In genomic region chr13:93787647-93788046, GRCm38 (mm10) we compare ENCODE assay signal across 11 mouse cellular contexts. TPM values are rescaled to one million over a fixed set of nuclear protein-coding genes. Genes with fewer than 3 reads are reported as not detected.
DNase-seq lines count a peak whose midpoint lies in the region; ATAC-seq lines count a peak whose summit lies in the region.
"Had no signal": no experiment of that assay in that cellular context is flagged by ENCODE, and none has a peak within 500 bp of the region (broad histone marks: within the 10 kb centered on the region; RNA-seq: fewer than 3 reads in every experiment).

No protein-coding gene starts in this region.

- no peak overlapping the region for H3K9ac ChIP-seq in embryonic facial prominence, embryonic 13.5 days
- H3K9ac ChIP-seq in forebrain, embryonic 16.5 days (replicated peaks; ENCODE audit: low read depth, low read length) = no peak overlapping the region
- H3K9ac ChIP-seq: liver, embryonic 15.5 days; neural tube, embryonic 12.5 days had no signal

- no peak overlapping the region for H3K4me2 ChIP-seq in embryonic facial prominence, embryonic 13.5 days
- no peak overlapping the region for H3K4me2 ChIP-seq in forebrain, embryonic 16.5 days (ENCODE audit: low read length)
- H3K4me2 ChIP-seq: liver, embryonic 15.5 days; neural tube, embryonic 12.5 days had no signal

- DNase-seq in embryonic facial prominence, embryonic 10.5 days (ENCODE audit: low spot score) = no peak
- DNase-seq in layer of hippocampus, adult 11-12 months (ENCODE audit: low spot score) = peak; percentile 71
- no peak for DNase-seq in layer of hippocampus, adult 9-10 months (ENCODE audit: low spot score)
- peak; percentile 28 for DNase-seq in adipocyte (ENCODE audit: low spot score)
- DNase-seq in frontal cortex, postnatal 25 days (ENCODE audit: low spot score in 2 of 2) = no peak
- DNase-seq: gastrocnemius, postnatal 25 days had no signal

- no peaks in the 10 kb centered on the region for H3K9me3 ChIP-seq in embryonic facial prominence, embryonic 13.5 days
- H3K9me3 ChIP-seq in embryonic facial prominence, embryonic 10.5 days = no peaks in the 10 kb centered on the region
- H3K9me3 ChIP-seq in forebrain, embryonic 16.5 days (ENCODE audit: control insufficient read depth, low read length) = no peaks in the 10 kb centered on the region
- H3K9me3 ChIP-seq: liver, embryonic 15.5 days; neural tube, embryonic 12.5 days had no signal

- peaks cover 10% of the 10 kb centered on the region for H3K4me1 ChIP-seq in embryonic facial prominence, embryonic 13.5 days
- H3K4me1 ChIP-seq in embryonic facial prominence, embryonic 10.5 days = no peaks in the 10 kb centered on the region
- H3K4me1 ChIP-seq in forebrain, embryonic 16.5 days (replicated peaks; ENCODE audit: control insufficient read depth, insufficient read depth, low read length) = peaks cover 9% of the 10 kb centered on the region
- H3K4me1 ChIP-seq: liver, embryonic 15.5 days; neural tube, embryonic 12.5 days had no signal

- no peak for ATAC-seq in embryonic facial prominence, embryonic 13.5 days (ENCODE audit: insufficient number of reproducible peaks, insufficient read depth, low FRiP score, low TSS enrichment, low read depth)
- ATAC-seq in forebrain, embryonic 16.5 days = peak; percentile 73
- ATAC-seq in megakaryocyte, adult 5-6 weeks (ENCODE audit: poor library complexity, severe bottlenecking) = no peak

- WGBS in embryonic facial prominence, embryonic 13.5 days = 42% methylated on average over 8 of the region's 8 CpGs
- 83% methylated on average over 8 of the region's 8 CpGs for WGBS in embryonic facial prominence, embryonic 10.5 days
- WGBS in forebrain, embryonic 16.5 days = 41% methylated on average over 8 of the region's 8 CpGs

- H3K4me3 ChIP-seq in embryonic facial prominence, embryonic 13.5 days = no peak overlapping the region
- H3K4me3 ChIP-seq in embryonic facial prominence, embryonic 10.5 days = no peak overlapping the region
- no peak overlapping the region for H3K4me3 ChIP-seq in forebrain, embryonic 16.5 days (replicated peaks; ENCODE audit: low read length)
- H3K4me3 ChIP-seq: liver, embryonic 15.5 days; neural tube, embryonic 12.5 days had no signal

- H3K27me3 ChIP-seq in embryonic facial prominence, embryonic 13.5 days = no peaks in the 10 kb centered on the region
- H3K27me3 ChIP-seq in embryonic facial prominence, embryonic 10.5 days (replicated peaks; ENCODE audit: low read depth, poor library complexity, severe bottlenecking) = no peaks in the 10 kb centered on the region
- no peaks in the 10 kb centered on the region for H3K27me3 ChIP-seq in forebrain, embryonic 16.5 days (replicated peaks; ENCODE audit: control insufficient read depth, insufficient read depth, low read length)
- H3K27me3 ChIP-seq: liver, embryonic 15.5 days; neural tube, embryonic 12.5 days had no signal

- H3K27ac ChIP-seq in embryonic facial prominence, embryonic 13.5 days = 0 out of 2 replicates have a peak overlapping the region, but pooled peaks have one; percentile 7
- H3K27ac ChIP-seq in embryonic facial prominence, embryonic 10.5 days (replicated peaks) = no peak overlapping the region
- H3K27ac ChIP-seq in forebrain, embryonic 16.5 days (ENCODE audit: low read length) = no peak overlapping the region
- H3K27ac ChIP-seq: liver, embryonic 15.5 days; neural tube, embryonic 12.5 days had no signal

- no peaks in the 10 kb centered on the region for H3K36me3 ChIP-seq in embryonic facial prominence, embryonic 13.5 days
- no peaks in the 10 kb centered on the region for H3K36me3 ChIP-seq in embryonic facial prominence, embryonic 10.5 days (replicated peaks)
- no peaks in the 10 kb centered on the region for H3K36me3 ChIP-seq in forebrain, embryonic 16.5 days (ENCODE audit: control insufficient read depth, insufficient read depth)
- H3K36me3 ChIP-seq: liver, embryonic 15.5 days; neural tube, embryonic 12.5 days had no signal

RNA-seq across cellular contexts. Expression of gene Arsb, which starts 16.2 kb away (rescaled TPM):
- 11.9 and 14.1 TPM in 2 replicates for polyA plus RNA-seq in embryonic facial prominence, embryonic 13.5 days (2015; fragmentation: Nextera tagmentation; extraction: Ambion mirVana)
- 4.3 and 5.4 TPM in 2 replicates for polyA plus RNA-seq in embryonic facial prominence, embryonic 10.5 days (2016; fragmentation: Nextera tagmentation; extraction: Ambion mirVana)
- polyA plus RNA-seq in forebrain, embryonic 16.5 days (2015; fragmentation: Nextera tagmentation; extraction: Ambion mirVana) = 9.7 and 10.2 TPM in 2 replicates
- total RNA-seq in megakaryocyte, adult 5-6 weeks (2015) = 94.6 and 95.0 TPM in 2 replicates
- total RNA-seq in megakaryocyte, adult 5-6 weeks (2017) = 21.8 and 28.0 TPM in 2 replicates

Comparison
In these comparisons a context has a peak if more than half of its experiments do, and no peak if none do; other contexts are left out.
1. DNase-seq: peak in layer of hippocampus, adult 11-12 months (single experiment) and adipocyte (single experiment); none in embryonic facial prominence, embryonic 10.5 days (single experiment), layer of hippocampus, adult 9-10 months (single experiment) and frontal cortex, postnatal 25 days (0 of 2).